Comparison of ENCODE assay signal across 31 mouse cellular contexts in genomic region chr6:53657483-53657882, GRCm38 (mm10).
DNase-seq lines count a peak whose midpoint lies in the region; ATAC-seq and TF ChIP-seq lines count a peak whose summit lies in the region.
"Had no signal": no experiment of that assay in that cellular context is flagged by ENCODE, and none has a peak within 500 bp of the region (broad histone marks: within the 10 kb centered on the region; RNA-seq: fewer than 3 reads in every experiment).

No protein-coding gene starts in this region.

- ATAC-seq in kidney, postnatal 0 days (replicated peaks; ENCODE audit: low FRiP score, low read depth) = no peak
- no peak for ATAC-seq in kidney, embryonic 15.5 days (replicated peaks; ENCODE audit: low FRiP score)
- ATAC-seq: inflammation-experienced regulatory T-cells, adult 6 months; midbrain, embryonic 15.5 days had no signal

- no peaks in the 10 kb centered on the region for H3K9me3 ChIP-seq in kidney, postnatal 0 days (replicated peaks; ENCODE audit: low read length)
- H3K9me3 ChIP-seq in kidney, embryonic 15.5 days (replicated peaks) = no peaks in the 10 kb centered on the region
- H3K9me3 ChIP-seq: embryonic facial prominence, embryonic 15.5 days; forebrain, embryonic 12.5 days; heart, embryonic 13.5 days; limb, embryonic 15.5 days; liver, embryonic 13.5 days; midbrain, embryonic 10.5 days; midbrain, embryonic 15.5 days; neural tube, embryonic 12.5 days; stomach, embryonic 15.5 days had no signal

- H3K9ac ChIP-seq in kidney, postnatal 0 days (ENCODE audit: low read depth, low read length) = no peak overlapping the region
- no peak overlapping the region for H3K9ac ChIP-seq in kidney, embryonic 15.5 days
- H3K9ac ChIP-seq: embryonic facial prominence, embryonic 15.5 days; forebrain, embryonic 12.5 days; heart, embryonic 13.5 days; limb, embryonic 15.5 days; liver, embryonic 13.5 days; midbrain, embryonic 15.5 days; neural tube, embryonic 12.5 days; stomach, embryonic 15.5 days had no signal

- H3K4me2 ChIP-seq in kidney, postnatal 0 days (ENCODE audit: low read length) = no peak overlapping the region
- H3K4me2 ChIP-seq in kidney, embryonic 15.5 days = no peak overlapping the region
- H3K4me2 ChIP-seq: embryonic facial prominence, embryonic 15.5 days; forebrain, embryonic 12.5 days; heart, embryonic 13.5 days; limb, embryonic 15.5 days; liver, embryonic 13.5 days; midbrain, embryonic 15.5 days; neural tube, embryonic 12.5 days; stomach, embryonic 15.5 days had no signal

- H3K27me3 ChIP-seq in kidney, postnatal 0 days (ENCODE audit: insufficient read depth, low read length) = no peaks in the 10 kb centered on the region
- no peaks in the 10 kb centered on the region; the same call in 1 of the 2 replicates for H3K27me3 ChIP-seq in kidney, embryonic 15.5 days
- H3K27me3 ChIP-seq: embryonic facial prominence, embryonic 15.5 days; forebrain, embryonic 12.5 days; heart, embryonic 13.5 days; limb, embryonic 15.5 days; liver, embryonic 13.5 days; midbrain, embryonic 15.5 days; neural tube, embryonic 12.5 days; stomach, embryonic 15.5 days had no signal

- no peak for DNase-seq in gastrocnemius, adult 2 months
- no peak for DNase-seq in gastrocnemius, postnatal 25 days
- no peak for DNase-seq in kidney, postnatal 0 days (ENCODE audit: low spot score)
- DNase-seq in R1 (ENCODE audit: low read depth, low spot score) = peak; percentile 41
- DNase-seq in mesoderm, embryonic 11.5 days (ENCODE audit: low read depth, low spot score) = peak; percentile 57
- no peak for DNase-seq in lung, adult 18-20 months
- DNase-seq: adrenal gland, adult 8-10 months; cerebellum, adult 2 months; cerebellum, postnatal 14 days; gastrocnemius, postnatal 36 days; heart, adult 2 months; heart, postnatal 10 days; kidney, adult 11 months; kidney, postnatal 36 days; liver, embryonic 13.5 days; lung, adult 2 months; lung, postnatal 10 days; right cerebral cortex, postnatal 14 days; thymus, postnatal 14 days had no signal

- TF ChIP-seq CTCF in gastrocnemius, adult 2 months (IDR thresholded peaks at IDR 0.05) = no peak
- TF ChIP-seq CTCF in kidney, postnatal 0 days (IDR thresholded peaks at IDR 0.05; ENCODE audit: low read depth) = peak; percentile 15; the same call in 1 of the 2 replicates

- no peaks in the 10 kb centered on the region for H3K36me3 ChIP-seq in kidney, postnatal 0 days (ENCODE audit: insufficient read depth, low read length)
- H3K36me3 ChIP-seq in kidney, embryonic 15.5 days = no peaks in the 10 kb centered on the region
- H3K36me3 ChIP-seq: embryonic facial prominence, embryonic 15.5 days; forebrain, embryonic 12.5 days; limb, embryonic 15.5 days; liver, embryonic 13.5 days; midbrain, embryonic 10.5 days; midbrain, embryonic 15.5 days; neural tube, embryonic 12.5 days; stomach, embryonic 15.5 days had no signal

- H3K4me3 ChIP-seq in gastrocnemius, adult 2 months = no peak overlapping the region
- no peak overlapping the region for H3K4me3 ChIP-seq in kidney, postnatal 0 days (replicated peaks; ENCODE audit: low read depth, low read length)
- H3K4me3 ChIP-seq in kidney, embryonic 15.5 days (replicated peaks) = no peak overlapping the region
- H3K4me3 ChIP-seq: embryonic facial prominence, embryonic 15.5 days; forebrain, embryonic 12.5 days; heart, adult 2 months; heart, embryonic 13.5 days; layer of hippocampus, adult 2 months; limb, embryonic 15.5 days; liver, embryonic 13.5 days; midbrain, embryonic 10.5 days; midbrain, embryonic 15.5 days; neural tube, embryonic 12.5 days; stomach, embryonic 15.5 days had no signal

- peaks cover 6% of the 10 kb centered on the region; the same call in 1 of the 2 replicates for H3K4me1 ChIP-seq in kidney, postnatal 0 days (replicated peaks; ENCODE audit: insufficient read depth, low read length)
- H3K4me1 ChIP-seq in kidney, embryonic 15.5 days = peaks cover 32% of the 10 kb centered on the region
- H3K4me1 ChIP-seq: liver, embryonic 13.5 days had no signal

- WGBS in kidney, postnatal 0 days = 53% methylated on average over 4 of the region's 4 CpGs
- WGBS in kidney, embryonic 15.5 days = 47% methylated on average over 4 of the region's 4 CpGs

- peak overlapping the region; percentile 3; the same call in 1 of the 2 replicates for H3K27ac ChIP-seq in gastrocnemius, adult 2 months
- no peak overlapping the region for H3K27ac ChIP-seq in kidney, postnatal 0 days
- H3K27ac ChIP-seq in kidney, embryonic 15.5 days = no peak overlapping the region
- H3K27ac ChIP-seq: embryonic facial prominence, embryonic 15.5 days; forebrain, embryonic 12.5 days; heart, adult 2 months; heart, embryonic 13.5 days; layer of hippocampus, adult 2 months; limb, embryonic 15.5 days; liver, embryonic 13.5 days; macrophage; midbrain, embryonic 10.5 days; midbrain, embryonic 15.5 days; neural tube, embryonic 12.5 days; stomach, embryonic 15.5 days had no signal

- intact Hi-C loops in gastrocnemius, adult 2 months (cut with DNase I) = no loop called here

Comparison
In these comparisons a context has a peak if more than half of its experiments do, and no peak if none do; other contexts are left out.
1. DNase-seq: peak in R1 (single experiment) and mesoderm, embryonic 11.5 days (single experiment); none in gastrocnemius, adult 2 months (single experiment), gastrocnemius, postnatal 25 days (single experiment), kidney, postnatal 0 days (single experiment) and lung, adult 18-20 months (0 of 2).